Mouse (Mus musculus) urinary bladder, postnatal 0 days (tissue): Measurements from ENCODE around the gene Ccdc173. TPM values are rescaled to one million over a fixed set of nuclear protein-coding genes. Genes with fewer than 3 reads are reported as not detected.

ENCODE experiments used
- polyA plus RNA-seq: library from polyadenylated mRNA; unstranded; fragments of >200 nt; fragmentation: Nextera tagmentation; extraction: Ambion mirVana; gene quantifications from 2 replicates; pipeline ENCODE4 v1.2.1, GENCODE M21; 2015

Ccdc173 gene
- polyA plus RNA-seq, result 0.87 and 1.0 TPM in 2 replicates

GRCm38 (mm10) chr2:69789429-69790069 lies at the start of gene Ccdc173, which contains the start of gene Phospho2:
TSS of gene Ccdc173 (minus strand) at chr2:69789575.
TSS of gene Phospho2 (plus strand) at chr2:69789623.

GRCm38 (mm10) chr2:69821711-69822110 lies 32.3 kb upstream of the Ccdc173 start, which contains the start of gene Klhl23:
TSS of gene Klhl23 (plus strand) at chr2:69821944.

DNA sequence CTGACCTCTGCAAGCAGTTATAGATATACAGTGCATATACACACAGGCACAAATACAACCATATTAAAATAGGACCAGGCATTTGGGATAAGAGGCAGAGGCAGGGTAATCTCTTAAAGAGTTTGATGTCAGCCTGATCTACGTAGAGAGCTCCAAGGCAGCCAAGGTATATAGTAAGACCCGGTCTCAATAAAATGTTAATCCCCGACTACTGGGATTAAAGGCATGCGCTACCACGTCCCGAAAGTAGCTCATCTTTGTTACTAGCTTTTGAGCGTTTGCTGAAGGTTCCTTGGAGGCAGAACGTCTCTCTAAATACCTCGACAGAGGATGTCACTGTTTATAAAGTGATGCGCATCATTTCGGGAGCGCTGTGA lies 67.1 kb downstream of the Ccdc173 start, which contains the start of gene Ppig:
Gene Ppig (plus strand): TSS at position 273 of the 377 bp plus-strand sequence.

GRCm38 (mm10) chr2:69712981-69713625 lies 76.3 kb downstream of the Ccdc173 start, which contains the start of gene Fastkd1:
TSS of gene Fastkd1 (minus strand) at chr2:69713516.

Other genes with a start within 250 kb of the Ccdc173 start
- gene Lrp2, start 203.5 kb downstream of the Ccdc173 start, polyA plus RNA-seq, result 0.19 and 0.28 TPM in 2 replicates
- gene Bbs5, start 142.4 kb downstream of the Ccdc173 start, polyA plus RNA-seq, result 8.7 and 14.6 TPM in 2 replicates
- 0.12 and 0.16 TPM in 2 replicates for gene Klhl41, start 119.5 kb downstream of the Ccdc173 start, polyA plus RNA-seq
- 5.1 and 5.3 TPM in 2 replicates for gene Fastkd1, start 76.1 kb downstream of the Ccdc173 start, polyA plus RNA-seq
- 79.3 and 97.9 TPM in 2 replicates for gene Ppig, start 67.0 kb downstream of the Ccdc173 start, polyA plus RNA-seq
- gene Phospho2, start within 50 bp of the Ccdc173 start, polyA plus RNA-seq, result 18.3 and 18.5 TPM in 2 replicates
- gene Klhl23, start 32.4 kb upstream of the Ccdc173 start, polyA plus RNA-seq, result 49.3 and 58.7 TPM in 2 replicates
- gene Ssb, start 72.0 kb upstream of the Ccdc173 start, polyA plus RNA-seq, result 187 and 228 TPM in 2 replicates
- 30.4 and 32.7 TPM in 2 replicates for gene Mettl5, start 96.0 kb upstream of the Ccdc173 start, polyA plus RNA-seq
- 8.0 and 9.9 TPM in 2 replicates for gene Ubr3, start 107.7 kb upstream of the Ccdc173 start, polyA plus RNA-seq
- not detected in 2 replicates for gene Myo3b, start 249.6 kb upstream of the Ccdc173 start, polyA plus RNA-seq